Mouse (Mus musculus) brown adipose tissue, adult 24 weeks (tissue): ENCODE measurements around the gene Gm42417. TPM values are rescaled to one million over a fixed set of nuclear protein-coding genes. Genes with fewer than 3 reads are reported as not detected.

Experiments used
- H3K27ac ChIP-seq: fragments of 200-500 bp; replicated peaks from 2 replicates; pipeline ENCODE4 v1.5.1; 2012; ENCODE audit warnings: low read depth, mild to moderate bottlenecking, low read length
- H3K4me1 ChIP-seq: fragments of 200-500 bp; 2 replicates; pipeline ENCODE4 v1.6.1; 2012; ENCODE audit warnings: low read length, mixed read lengths; ENCODE audit not compliant: control insufficient read depth, insufficient read depth, insufficient read length
- H3K4me3 ChIP-seq: fragments of 200-500 bp; 2 replicates; pipeline ENCODE4 v1.5.1; 2012; ENCODE audit warnings: low read depth, mild to moderate bottlenecking, low read length, moderate library complexity; ENCODE audit not compliant: insufficient read depth
- polyA plus RNA-seq: library from polyadenylated mRNA; stranded (reverse); fragments of >200 nt; gene quantifications from 2 replicates; pipeline ENCODE4 v1.2.4, GENCODE M21; 2012; ENCODE audit not compliant: missing spikeins, insufficient read depth, insufficient read length

Gene Gm42417
- polyA plus RNA-seq, 1 experiment: 7.8 TPM

- H3K27ac ChIP-seq: no peak overlapping the region
- H3K4me1 ChIP-seq: no peaks in the 10 kb centered on the region
- no peak overlapping the region for H3K4me3 ChIP-seq
Observed at GRCm38 (mm10) chr1:36525774-36526173, 13.5 kb downstream of the Gm42417 start.

- Histone ChIP-seq H3K4me1 (no peaks in the 10 kb centered on the region), H3K4me3 (no peak overlapping the region), H3K27ac (no peak overlapping the region)
Observed at GRCm38 (mm10) chr1:36524058-36524457, 15.2 kb downstream of the Gm42417 start.

- H3K27ac ChIP-seq: no peak overlapping the region
- no peak overlapping the region for H3K4me3 ChIP-seq
- H3K4me1 ChIP-seq: no peaks in the 10 kb centered on the region
Observed at GRCm38 (mm10) chr1:36523332-36524013, 15.8 kb downstream of the Gm42417 start.

GRCm38 (mm10) chr1:36522210-36522609 lies 17.0 kb downstream of the Gm42417 start:
- Histone ChIP-seq H3K4me3 (no peak overlapping the region), H3K4me1 (no peaks in the 10 kb centered on the region), H3K27ac (no peak overlapping the region)

- Histone ChIP-seq H3K4me1 (0 out of 2 replicates have a peak, but pooled peaks cover 5% of the 10 kb centered on the region), H3K4me3 (no peak overlapping the region), H3K27ac (no peak overlapping the region)
Observed at GRCm38 (mm10) chr1:36519626-36520025, 19.6 kb downstream of the Gm42417 start.

GRCm38 (mm10) chr1:36518259-36518658 lies 21.0 kb downstream of the Gm42417 start:
- no peak overlapping the region for H3K27ac ChIP-seq
- H3K4me3 ChIP-seq: no peak overlapping the region
- 0 out of 2 replicates have a peak, but pooled peaks cover 9% of the 10 kb centered on the region for H3K4me1 ChIP-seq

- Histone ChIP-seq H3K4me3 (no peak overlapping the region), H3K27ac (no peak overlapping the region), H3K4me1 (0 out of 2 replicates have a peak, but pooled peaks cover 9% of the 10 kb centered on the region)
Observed at GRCm38 (mm10) chr1:36513718-36514117, 25.5 kb downstream of the Gm42417 start.

GRCm38 (mm10) chr1:36513310-36513709 lies 25.9 kb downstream of the Gm42417 start:
- no peak overlapping the region for H3K27ac ChIP-seq
- peak overlapping the region; percentile 89 for H3K4me3 ChIP-seq

GRCm38 (mm10) chr1:36512966-36513280 lies 26.3 kb downstream of the Gm42417 start:
- H3K27ac ChIP-seq: no peak overlapping the region
- peak overlapping the region; percentile 89 for H3K4me3 ChIP-seq
- H3K4me1 ChIP-seq: 0 out of 2 replicates have a peak, but pooled peaks cover 9% of the 10 kb centered on the region

More at GRCm38 (mm10) chr1:36513310-36513709, 25.9 kb downstream of the Gm42417 start:
- 0 out of 2 replicates have a peak, but pooled peaks cover 9% of the 10 kb centered on the region for H3K4me1 ChIP-seq

- Histone ChIP-seq H3K27ac (peak overlapping the region; percentile 50), H3K4me3 (peak overlapping the region; percentile 89), H3K4me1 (0 out of 2 replicates have a peak, but pooled peaks cover 9% of the 10 kb centered on the region)
Observed at GRCm38 (mm10) chr1:36512089-36512965, 26.9 kb downstream of the Gm42417 start.

GRCm38 (mm10) chr1:36511289-36512021 lies 27.8 kb downstream of the Gm42417 start, which contains the start of gene Cnnm3:
TSS of gene Cnnm3 (plus strand) at chr1:36511867.
- Histone ChIP-seq H3K4me1 (0 out of 2 replicates have a peak, but pooled peaks cover 9% of the 10 kb centered on the region), H3K4me3 (peak within 1 kb of the TSS; percentile 89), H3K27ac (peak within 1 kb of the TSS; percentile 50)

- Histone ChIP-seq H3K4me3 (no peak overlapping the region), H3K4me1 (no peaks in the 10 kb centered on the region), H3K27ac (no peak overlapping the region)
Observed at GRCm38 (mm10) chr1:36508238-36508637, 31.0 kb downstream of the Gm42417 start.

GRCm38 (mm10) chr1:36501261-36501660 lies 38.0 kb downstream of the Gm42417 start:
- Histone ChIP-seq H3K27ac (no peak overlapping the region), H3K4me3 (no peak overlapping the region), H3K4me1 (no peaks in the 10 kb centered on the region)

- no peak overlapping the region for H3K4me3 ChIP-seq
- no peak overlapping the region for H3K27ac ChIP-seq
- H3K4me1 ChIP-seq: peaks cover under 1% of the 10 kb centered on the region; the same call in 1 of the 2 replicates
Observed at GRCm38 (mm10) chr1:36497312-36497711, 41.9 kb downstream of the Gm42417 start.

- Histone ChIP-seq H3K4me1 (peaks cover 2% of the 10 kb centered on the region; the same call in 1 of the 2 replicates), H3K27ac (no peak overlapping the region), H3K4me3 (no peak overlapping the region)
Observed at GRCm38 (mm10) chr1:36496719-36497118, 42.5 kb downstream of the Gm42417 start.
